8 mouse cellular contexts compared by ENCODE assay signal in the genomic region with DNA sequence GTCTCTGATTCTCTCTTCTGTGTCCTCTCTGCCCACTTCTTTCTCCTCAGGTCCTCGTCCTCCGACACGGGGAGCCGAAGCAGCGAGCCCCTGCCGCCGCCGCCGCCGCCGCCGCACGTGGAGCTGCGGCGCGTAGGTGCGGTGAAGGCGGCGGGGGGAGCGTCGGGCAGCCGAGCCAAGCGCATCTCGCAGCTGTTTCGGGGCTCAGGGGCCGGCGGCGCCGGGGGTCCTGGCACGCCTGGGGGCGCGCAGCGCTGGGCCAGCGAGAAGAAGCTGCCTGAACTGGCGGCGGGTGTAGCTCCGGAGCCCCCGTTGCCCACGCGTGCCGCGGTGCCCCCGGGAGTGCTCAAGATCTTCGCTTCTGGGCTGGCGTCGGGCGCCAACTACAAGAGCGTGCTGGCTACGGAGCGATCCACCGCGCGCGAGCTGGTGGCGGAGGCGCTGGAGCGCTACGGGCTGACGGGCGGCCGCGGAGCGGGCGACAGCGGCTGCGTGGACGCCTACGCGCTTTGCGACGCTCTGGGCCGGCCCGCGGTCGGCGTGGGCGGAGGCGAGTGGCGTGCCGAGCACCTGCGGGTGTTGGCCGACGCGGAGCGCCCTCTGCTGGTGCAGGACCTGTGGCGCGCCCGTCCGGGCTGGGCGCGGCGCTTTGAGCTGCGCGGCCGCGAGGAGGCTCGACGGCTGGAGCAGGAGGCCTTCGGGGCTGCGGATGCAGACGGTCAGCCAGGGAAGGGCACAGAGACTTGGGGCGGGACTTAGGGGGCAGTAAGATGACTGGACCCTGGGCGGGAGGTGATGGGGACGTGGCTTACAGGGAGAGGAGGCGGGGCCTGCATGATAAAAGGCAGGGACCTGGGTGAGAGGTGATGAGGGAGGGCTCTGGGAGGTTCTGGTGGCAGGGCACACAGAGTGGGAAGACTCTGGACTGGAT. TPM values are rescaled to one million over a fixed set of nuclear protein-coding genes. Genes with fewer than 3 reads are reported as not detected.
A peak's percentile ranks its signal among the peaks of the same experiment; 100 is the strongest.
DNase-seq lines count a peak whose midpoint lies in the region; TF ChIP-seq lines count a peak whose summit lies in the region.

No protein-coding gene starts in this region.

- H3K27me3 ChIP-seq in megakaryocyte, embryonic 14.5 days (replicated peaks): peaks cover 78% of the 10 kb centered on the region

- H3K4me3 ChIP-seq in cortical plate, adult 2 months (ENCODE audit: insufficient read depth, low read length): peak overlapping the region; percentile 34
- H3K4me3 ChIP-seq in megakaryocyte, embryonic 14.5 days (replicated peaks): peak overlapping the region; percentile 91

- DNase-seq in adrenal gland, adult (ENCODE audit: inconsistent age in 2 of 2, low spot score in 1 of 2): peak; percentile 94 to 96
- DNase-seq in gastrocnemius, postnatal 10 days: peak; percentile 96
- peak; percentile 42 for DNase-seq in hindlimb bud, embryonic 11.5 days (ENCODE audit: extremely low spot score, low read depth, low spot score)
- peak; percentile 55 to 77 for DNase-seq in left cerebral cortex, adult 8-10 months (ENCODE audit: low spot score in 2 of 2)
- peak; percentile 84 for DNase-seq in right cerebral cortex, adult 18-20 months
- DNase-seq in urinary bladder, adult 18-20 months (ENCODE audit: low spot score in 2 of 2): peak; percentile 81 to 89

- TF ChIP-seq CTCF in cortical plate, adult 2 months (IDR thresholded peaks at IDR 0.05; ENCODE audit: extremely low read depth, insufficient read depth, low read length): peak; percentile 42

- no peaks in the 10 kb centered on the region for H3K4me1 ChIP-seq in cortical plate, adult 2 months (ENCODE audit: control insufficient read depth, insufficient read depth, low read length)
- H3K4me1 ChIP-seq in megakaryocyte, embryonic 14.5 days: peaks cover 33% of the 10 kb centered on the region

- H3K9me3 ChIP-seq in megakaryocyte, embryonic 14.5 days: peaks cover 31% of the 10 kb centered on the region

- TF ChIP-seq POLR2A in cortical plate, adult 2 months (IDR thresholded peaks at IDR 0.05; ENCODE audit: extremely low read depth, insufficient read depth, low read length): no peak; the same call in 1 of the 2 replicates

- peak overlapping the region; percentile 42 for H3K27ac ChIP-seq in cortical plate, adult 2 months (ENCODE audit: insufficient read depth, low read length)

- H3K36me3 ChIP-seq in megakaryocyte, embryonic 14.5 days (replicated peaks; ENCODE audit: low read length): no peaks in the 10 kb centered on the region

RNA-seq across cellular contexts. Expression of a gene that starts 1.3 kb away (rescaled TPM):
- 6.9 and 7.8 TPM in 2 replicates for polyA plus RNA-seq in cortical plate, adult 2 months (2012; rRNA removed)
- total RNA-seq in gastrocnemius, postnatal 10 days (2021): 10 to 100 TPM; 17.2 to 19.7 TPM
- total RNA-seq in left cerebral cortex, adult 8-10 months (2022): 1 to 10 TPM; 5.9 to 7.6 (median 6.6) TPM
- 0.36 TPM in 1 of 2 replicates, not detected in the other for polyA plus RNA-seq in megakaryocyte, embryonic 14.5 days (2012; ENCODE audit: insufficient read depth, low replicate concordance)

RNA-seq across cellular contexts. Expression of a gene that starts 7.0 kb away (rescaled TPM):
- 0.09 and 0.13 TPM in 2 replicates for polyA plus RNA-seq in cortical plate, adult 2 months (2012; rRNA removed)
- under 1 TPM in 1 of 2 experiments, not detected in 1; 0.38 TPM for total RNA-seq in gastrocnemius, postnatal 10 days (2021)
- not detected for total RNA-seq in left cerebral cortex, adult 8-10 months (2022)
- not detected in 2 replicates for polyA plus RNA-seq in megakaryocyte, embryonic 14.5 days (2012; ENCODE audit: insufficient read depth, low replicate concordance)

RNA-seq across cellular contexts. Expression of a gene that starts 11.1 kb away (rescaled TPM):
- polyA plus RNA-seq in cortical plate, adult 2 months (2012; rRNA removed): 5.2 and 7.1 TPM in 2 replicates
- total RNA-seq in gastrocnemius, postnatal 10 days (2021): 100 to 1,000 TPM; 105 to 131 TPM
- total RNA-seq in left cerebral cortex, adult 8-10 months (2022): 1 to 10 TPM; 3.5 to 6.0 (median 5.6) TPM
- not detected in 2 replicates for polyA plus RNA-seq in megakaryocyte, embryonic 14.5 days (2012; ENCODE audit: insufficient read depth, low replicate concordance)

RNA-seq across cellular contexts. Expression of a gene that starts 11.5 kb away (rescaled TPM):
- polyA plus RNA-seq in cortical plate, adult 2 months (2012; rRNA removed): 0.09 and 0.15 TPM in 2 replicates
- not detected for total RNA-seq in gastrocnemius, postnatal 10 days (2021)
- total RNA-seq in left cerebral cortex, adult 8-10 months (2022): under 1 TPM in 1 of 4 experiments, not detected in 3; 0.21 TPM
- polyA plus RNA-seq in megakaryocyte, embryonic 14.5 days (2012; ENCODE audit: insufficient read depth, low replicate concordance): 1.1 TPM in 1 of 2 replicates, not detected in the other

RNA-seq across cellular contexts. Expression of a gene that starts 13.3 kb away (rescaled TPM):
- polyA plus RNA-seq in cortical plate, adult 2 months (2012; rRNA removed): not detected in 2 replicates
- total RNA-seq in gastrocnemius, postnatal 10 days (2021): not detected
- total RNA-seq in left cerebral cortex, adult 8-10 months (2022): not detected
- not detected in 2 replicates for polyA plus RNA-seq in megakaryocyte, embryonic 14.5 days (2012; ENCODE audit: insufficient read depth, low replicate concordance)

Comparison
In these comparisons a context has a peak if more than half of its experiments do, and no peak if none do; other contexts are left out.
1. Peak in every context shown above with its lines: DNase-seq, H3K4me3 ChIP-seq and H3K27ac ChIP-seq.
2. DNase-seq: peak in every context shown above with its lines; median percentile 96 in gastrocnemius, postnatal 10 days; 95 in adrenal gland, adult; 85 in urinary bladder, adult 18-20 months; 84 in right cerebral cortex, adult 18-20 months; 66 in left cerebral cortex, adult 8-10 months; 42 in hindlimb bud, embryonic 11.5 days.
3. RNA of a gene that starts 11.1 kb away (total RNA-seq): 105 to 131 TPM in gastrocnemius, postnatal 10 days; 3.5 to 6.0 TPM in left cerebral cortex, adult 8-10 months; every median in the first group is over 10 times any median in the second.